Mouse (Mus musculus): ENCODE measurements around the gene Akap10.
"Not testable (repeated sequence)": the region's sequence is repeated elsewhere in the genome, so short reads cannot be mapped to it uniquely, and the experiment has no call there.

Akap10 gene
- long read RNA-seq, experiment 1, partial matches to known transcripts: 0 of 3 reads
- long read RNA-seq, experiment 1, other reads (novel, unspliced or antisense): 2 of 3 reads
- long read RNA-seq, experiment 2, partial matches to known transcripts: 2 of 3 reads
- long read RNA-seq, experiment 2, other reads (novel, unspliced or antisense): 1 of 3 reads

DNA sequence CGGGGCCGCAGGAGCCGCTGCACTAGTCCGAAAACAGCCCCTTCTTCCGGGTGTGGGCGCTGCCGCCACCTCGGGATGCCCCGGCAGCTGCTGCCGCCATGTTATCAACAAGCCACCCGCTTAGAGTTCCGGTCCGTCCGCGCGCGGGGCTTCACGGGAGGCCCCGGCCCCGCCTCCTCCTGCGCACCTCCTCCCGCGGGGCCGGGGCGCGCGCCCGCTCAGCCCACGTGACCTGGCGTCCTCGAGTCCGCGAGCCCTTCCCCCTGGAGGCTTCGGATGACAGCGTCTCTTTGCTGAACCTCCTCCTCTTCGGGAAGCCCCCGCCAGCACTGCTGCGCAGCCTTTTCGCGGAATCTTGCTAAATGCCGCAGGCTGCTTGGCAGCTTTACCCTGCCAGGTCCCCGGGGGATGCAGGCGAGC lies at the start of gene Akap10:
Akap10 (minus strand) TSS at position 155 of the 420 bp plus-strand sequence.
- intact Hi-C loops (cut with DNase I): no loop called here

DNA sequence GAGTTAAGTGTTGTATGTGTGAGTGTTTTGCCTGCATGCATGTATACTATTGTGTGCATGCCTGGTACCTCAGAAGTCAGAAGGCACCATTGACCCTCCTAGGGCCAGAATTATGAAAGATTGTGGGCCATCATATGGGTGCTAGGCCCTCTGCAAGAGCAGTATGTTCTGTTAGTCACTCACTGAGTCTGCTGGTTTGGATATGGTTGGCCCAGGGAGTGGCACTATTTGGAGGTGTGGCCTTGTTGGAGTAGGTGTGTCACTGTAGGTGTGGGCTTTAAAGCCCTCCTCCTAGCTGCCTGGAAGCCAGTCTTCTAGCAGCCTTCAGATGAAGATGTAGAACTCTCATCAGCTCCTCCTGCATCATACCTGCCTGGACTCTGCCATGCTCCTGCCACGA lies 45.7 kb upstream of the Akap10 start:
- intact Hi-C loops (cut with DNase I): no loop called here

DNA sequence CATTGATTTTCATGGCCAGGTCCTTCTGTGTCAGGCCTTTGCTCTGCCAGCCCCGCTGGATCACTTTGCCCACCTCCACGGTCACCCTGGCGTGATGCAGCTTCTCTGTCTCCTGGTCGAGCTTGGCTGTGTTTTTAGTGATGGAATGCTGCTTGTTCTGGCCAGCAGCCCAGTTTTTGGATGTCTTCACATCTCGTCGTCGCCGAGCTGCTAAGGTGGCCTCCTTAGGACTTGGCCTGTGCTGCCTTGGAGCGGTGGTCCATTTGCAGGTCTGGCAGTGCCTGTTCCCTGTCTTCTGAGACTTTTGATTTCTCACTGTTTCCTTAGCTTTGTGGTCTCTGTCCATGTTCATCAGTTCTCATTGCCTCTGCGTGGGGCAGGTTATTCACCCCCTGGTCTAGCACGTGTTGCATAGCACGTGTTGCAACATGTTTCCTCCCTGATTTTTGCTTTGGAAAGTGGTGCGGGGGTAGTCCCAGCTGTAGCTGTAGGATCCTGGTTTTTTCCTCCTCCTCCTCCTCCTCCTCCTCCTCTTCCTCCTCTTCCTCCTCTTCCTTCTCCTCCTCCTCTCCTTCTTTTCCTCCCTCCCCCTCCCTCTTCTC lies 44.2 kb upstream of the Akap10 start:
- intact Hi-C loops (cut with DNase I): no loop called here

DNA sequence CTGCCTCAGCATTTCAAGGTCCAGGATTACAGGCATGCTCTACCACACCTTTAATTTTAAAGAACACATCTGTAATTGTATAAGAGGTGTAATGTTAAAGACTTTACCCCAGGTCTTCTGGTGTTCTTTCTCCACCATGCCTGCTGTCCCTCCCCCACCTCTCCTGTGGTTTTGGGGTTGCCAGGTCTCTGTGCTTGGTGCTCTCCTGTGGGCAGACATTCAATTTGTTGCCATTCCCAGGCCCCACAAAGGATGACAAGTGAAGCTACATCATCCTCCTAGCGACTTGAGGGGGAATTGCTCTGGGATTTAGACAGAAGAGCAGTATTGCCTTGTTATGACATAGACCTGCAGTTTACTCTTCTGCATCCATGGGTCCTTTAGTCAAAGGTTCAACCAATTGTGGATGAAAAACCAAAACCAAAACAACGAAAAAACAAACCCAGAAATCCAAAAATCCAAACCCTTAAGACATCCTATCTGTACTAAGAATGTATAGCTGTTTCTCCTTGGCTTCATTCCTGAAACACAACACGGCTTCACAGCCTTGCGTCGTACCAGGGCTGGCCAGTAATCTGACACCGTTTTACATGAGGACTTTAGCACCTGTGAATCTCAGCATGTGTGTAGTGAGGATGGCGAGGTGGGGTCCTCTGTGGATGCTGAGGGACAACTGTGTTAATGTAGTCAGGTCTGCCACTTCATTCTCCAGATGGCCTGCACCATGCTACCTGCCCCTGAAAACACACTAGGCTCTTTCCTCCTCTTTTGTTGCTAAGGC lies 41.6 kb upstream of the Akap10 start:
- intact Hi-C loops (cut with DNase I): no loop called here

DNA sequence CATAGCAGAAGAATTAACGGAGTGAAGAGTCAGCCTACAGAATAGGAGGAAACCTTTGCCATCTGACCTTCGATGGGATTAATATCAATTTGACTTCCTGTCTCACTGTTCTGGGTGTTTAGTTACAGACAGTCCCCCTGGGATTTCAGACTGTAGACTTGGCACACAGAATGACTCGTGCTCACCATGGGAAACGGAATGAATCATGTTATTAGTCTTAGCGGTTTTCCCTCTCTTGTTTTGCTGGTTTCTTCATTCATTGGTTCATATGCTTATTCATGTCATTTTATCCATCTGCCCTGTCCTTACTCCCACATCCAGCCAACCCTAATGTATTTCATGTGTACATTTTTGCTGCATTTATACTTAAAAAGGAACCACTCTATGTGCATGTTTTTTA lies 40.8 kb upstream of the Akap10 start:
- intact Hi-C loops (cut with DNase I): no loop called here

DNA sequence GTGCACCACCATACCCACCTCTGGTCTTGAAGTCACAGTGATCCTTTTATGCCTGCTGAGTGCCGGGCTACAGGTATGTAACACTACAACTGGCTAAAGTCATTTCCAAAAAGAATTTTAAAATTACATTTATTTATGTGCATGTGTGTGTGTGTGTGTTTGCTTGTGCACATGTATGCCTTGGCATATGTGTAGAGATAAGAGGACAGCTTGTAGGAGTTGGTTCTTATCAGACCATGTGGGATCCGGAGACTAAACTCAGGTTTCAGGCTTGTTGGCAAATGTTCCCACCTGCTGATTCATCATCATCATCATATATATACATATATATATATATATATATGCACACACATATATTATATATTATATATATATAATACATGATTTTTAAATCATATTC lies 38.8 kb upstream of the Akap10 start:
- intact Hi-C loops (cut with DNase I): no loop called here

DNA sequence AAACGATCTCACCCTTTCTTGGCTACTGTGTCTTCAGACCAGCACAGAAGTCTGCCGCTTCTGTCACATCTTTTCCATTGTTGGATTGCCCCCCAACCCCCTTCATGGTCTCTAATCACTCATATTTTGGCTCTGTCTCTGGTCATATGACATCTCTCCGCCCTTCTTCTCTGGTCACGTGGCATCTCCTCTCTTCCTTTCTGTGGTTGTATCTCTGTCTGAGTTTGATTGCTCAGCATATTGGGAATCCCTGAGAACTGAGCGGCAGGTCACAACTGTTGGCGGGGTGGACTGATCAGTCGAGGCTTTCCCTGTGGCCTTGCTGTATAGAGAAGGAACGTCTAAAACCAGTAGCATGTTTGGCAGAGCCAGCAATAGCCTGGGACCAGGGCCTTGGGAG lies 37.0 kb upstream of the Akap10 start:
- intact Hi-C loops (cut with DNase I): no loop called here

DNA sequence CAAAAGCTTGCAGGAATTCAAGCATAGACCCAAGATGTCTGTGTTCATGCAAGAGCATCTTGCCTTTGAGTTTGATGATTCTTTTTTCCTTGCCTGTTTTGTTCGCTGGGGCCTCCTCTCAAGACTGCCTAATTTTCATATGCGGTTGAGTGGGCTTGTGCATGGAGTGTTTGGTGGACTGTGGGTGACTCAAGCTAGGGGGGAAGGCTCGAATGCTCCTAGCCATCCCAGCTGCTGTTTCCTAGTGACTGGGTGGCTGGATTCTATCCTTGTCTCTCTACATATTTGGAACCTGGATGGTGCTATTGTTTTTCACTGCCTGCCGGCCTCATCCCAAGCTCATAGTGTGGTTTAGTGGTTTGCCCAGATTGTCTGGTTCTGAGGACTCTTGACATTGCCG lies 34.6 kb upstream of the Akap10 start:
- intact Hi-C loops (cut with DNase I): no loop called here

DNA sequence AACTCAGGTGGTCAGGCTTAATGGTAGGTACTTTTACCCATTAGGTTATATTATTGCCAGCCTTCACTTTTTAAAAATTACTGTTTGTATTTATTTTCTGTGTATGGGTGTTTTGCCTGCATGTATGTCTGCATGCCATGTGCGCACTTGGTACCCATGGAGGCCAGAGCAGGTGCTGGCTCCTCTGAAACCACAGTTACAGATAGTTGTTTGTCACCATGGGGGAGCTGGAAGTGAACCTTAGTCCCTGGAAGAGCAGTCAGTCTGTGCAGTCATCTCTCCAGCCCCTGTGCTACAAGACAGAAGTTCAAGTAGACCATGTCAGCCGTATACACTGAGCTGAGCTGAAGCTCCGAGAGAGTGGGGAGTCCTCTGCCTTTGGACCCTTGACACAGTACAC lies 33.1 kb upstream of the Akap10 start:
- intact Hi-C loops (cut with DNase I): no loop called here

DNA sequence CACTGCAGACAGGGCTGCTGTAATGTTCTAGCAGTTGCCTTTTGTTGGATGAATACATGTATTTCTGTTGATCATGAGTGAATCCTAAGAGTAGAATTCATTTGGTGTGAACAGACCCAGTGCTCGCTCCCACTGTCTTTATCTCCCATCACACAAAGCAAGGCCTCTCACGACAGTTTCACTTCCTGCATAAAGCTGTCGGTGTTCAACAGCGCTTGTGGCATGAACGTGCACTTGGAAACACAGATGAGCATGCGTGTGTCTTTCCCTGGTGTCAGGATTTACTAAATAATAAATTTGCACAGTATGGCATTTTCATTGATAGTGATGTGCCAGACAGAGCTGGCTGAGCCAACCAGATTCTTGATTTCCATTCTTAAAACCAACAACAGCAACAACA lies 32.6 kb upstream of the Akap10 start:
- intact Hi-C loops (cut with DNase I): no loop called here

DNA sequence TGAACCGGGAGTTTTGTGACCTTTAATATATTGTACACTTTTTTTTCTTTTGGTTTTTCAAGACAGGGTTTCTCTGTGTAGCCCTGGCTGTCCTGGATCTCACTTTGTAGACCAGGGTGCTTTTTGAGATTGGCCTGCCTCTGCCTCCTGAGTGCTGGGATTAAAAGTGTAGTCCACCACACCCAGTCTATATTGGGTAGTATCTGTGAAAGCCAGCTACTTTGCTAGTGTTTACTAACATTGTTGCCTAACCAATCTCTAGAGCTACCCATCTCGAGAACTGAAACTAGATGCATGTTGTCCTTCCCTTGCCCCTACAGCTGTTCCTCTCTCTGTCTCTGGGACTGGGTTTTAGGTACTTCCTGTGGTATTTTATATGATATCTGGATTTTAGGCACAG lies 30.0 kb upstream of the Akap10 start:
- intact Hi-C loops (cut with DNase I): no loop called here

DNA sequence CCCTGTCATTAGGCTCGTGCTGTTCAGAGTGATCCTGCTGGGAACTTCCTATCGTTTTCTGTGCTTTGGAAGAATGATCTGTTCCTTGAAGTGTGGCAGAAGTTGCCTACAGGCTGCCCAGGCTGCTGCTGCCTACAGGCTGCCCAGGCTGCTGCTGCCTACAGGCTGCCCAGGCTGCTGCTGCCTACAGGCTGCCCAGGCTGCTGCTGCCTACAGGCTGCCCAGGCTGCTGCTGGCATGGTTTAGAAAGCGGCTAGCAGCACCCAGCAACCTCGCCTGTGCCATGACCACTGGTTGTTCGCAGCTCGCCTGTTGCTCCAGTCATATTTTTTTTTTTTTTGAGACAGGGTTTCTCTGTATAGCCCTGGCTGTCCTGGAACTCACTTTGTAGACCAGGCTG lies 28.7 kb upstream of the Akap10 start:
- intact Hi-C loops (cut with DNase I): not testable (repeated sequence)

DNA sequence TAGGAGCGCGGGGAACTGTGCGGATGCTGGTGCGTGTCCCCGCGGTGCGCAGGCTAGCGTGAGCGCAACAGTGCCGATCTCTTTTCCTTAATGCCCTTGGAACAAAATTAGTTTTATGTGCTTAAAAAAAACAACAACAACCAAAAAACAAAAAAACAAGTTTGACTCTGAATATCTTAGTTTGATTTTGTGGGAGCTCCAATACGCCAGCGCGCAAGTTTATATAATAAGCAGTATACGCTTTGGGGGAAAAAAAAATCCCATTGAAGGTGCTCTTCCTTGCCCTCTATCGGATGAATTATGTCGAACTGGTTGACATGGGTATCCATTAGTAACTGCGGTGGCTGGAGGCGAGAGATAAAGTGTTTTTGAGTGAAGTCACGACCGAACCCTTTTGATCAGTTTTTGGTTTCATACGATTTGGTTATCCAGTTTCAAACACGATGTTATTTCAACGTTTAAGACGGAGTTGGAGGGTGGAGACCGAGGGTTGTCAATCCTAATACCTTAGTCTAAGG lies 27.3 kb upstream of the Akap10 start:
- intact Hi-C loops (cut with DNase I): no loop called here

DNA sequence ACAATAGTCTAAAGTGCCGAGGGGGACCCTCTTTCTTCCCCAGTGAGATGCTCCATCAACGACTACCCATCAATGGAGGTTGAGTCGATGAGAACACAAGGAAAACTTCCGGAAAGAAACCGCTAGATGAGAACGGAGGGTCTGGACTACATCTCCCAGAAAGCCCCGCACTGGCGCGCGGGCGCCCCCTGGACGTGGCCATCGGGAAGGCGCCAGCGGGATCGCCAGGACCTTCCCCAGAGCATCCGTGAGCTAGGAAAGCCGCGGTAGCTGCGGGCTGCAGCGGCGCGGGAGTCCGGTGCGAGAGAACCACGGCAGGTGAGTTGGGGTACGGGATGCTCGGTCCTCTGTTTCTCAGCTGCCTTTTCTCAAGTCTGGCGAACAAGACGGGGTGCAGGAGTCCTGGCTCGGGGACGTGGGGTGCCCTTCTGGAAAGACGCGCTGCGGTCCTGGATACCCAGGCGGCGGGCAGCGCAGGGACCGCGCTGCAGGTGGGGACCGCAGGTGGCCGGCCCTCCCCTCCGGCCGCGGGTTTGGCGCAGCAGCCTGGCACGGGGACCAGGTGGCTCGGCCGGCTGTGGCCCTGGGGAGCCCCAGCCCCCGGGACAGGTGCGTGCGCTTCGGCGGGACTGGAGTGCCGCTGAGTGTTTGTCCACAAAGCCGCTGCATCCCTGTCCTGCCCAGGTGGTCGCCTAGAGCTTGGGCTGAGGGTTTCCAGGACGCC lies 26.7 kb upstream of the Akap10 start, which contains the start of gene Specc1:
Specc1 (plus strand) TSS at position 192 of the 724 bp plus-strand sequence.
- intact Hi-C loops (cut with DNase I): no loop called here

DNA sequence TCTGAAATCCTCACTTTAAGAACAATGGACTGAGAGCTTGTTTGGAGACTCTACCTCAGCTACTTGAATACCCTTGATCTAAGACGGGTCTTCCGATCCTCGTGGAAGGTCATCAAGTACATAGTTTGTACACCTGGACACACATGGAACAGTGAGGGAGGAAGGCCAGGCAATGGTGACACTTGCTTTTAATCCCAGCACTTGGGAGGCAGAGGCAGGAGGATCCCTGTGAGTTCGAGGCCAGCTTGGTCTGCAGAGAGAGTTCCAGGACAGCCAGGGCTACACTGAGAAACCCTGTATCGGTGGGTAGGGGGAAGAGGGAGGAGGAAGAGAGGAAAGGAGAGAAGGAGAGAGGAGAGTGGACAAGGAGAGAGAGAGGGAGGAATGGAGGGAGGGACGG lies 25.9 kb upstream of the Akap10 start:
- intact Hi-C loops (cut with DNase I): no loop called here

DNA sequence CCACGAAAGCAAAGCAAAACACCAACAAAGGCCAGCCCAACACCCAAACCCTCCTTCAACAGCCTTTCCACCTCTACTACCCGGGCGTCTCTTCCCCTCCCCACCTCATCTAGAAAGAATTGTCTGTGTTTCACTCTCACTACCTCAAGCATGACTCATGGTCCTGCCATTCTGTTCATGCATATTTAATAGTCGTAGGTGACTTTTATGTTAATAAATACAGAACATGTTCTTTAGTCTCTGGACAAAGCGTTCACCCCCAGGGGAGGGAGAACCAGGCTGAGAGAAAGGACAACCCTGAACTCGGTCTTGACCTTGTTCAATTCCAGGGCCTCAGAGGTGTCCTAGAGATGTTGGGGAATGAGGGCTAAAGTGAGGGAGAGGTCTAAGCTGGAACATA lies 25.1 kb upstream of the Akap10 start:
- intact Hi-C loops (cut with DNase I): no loop called here

DNA sequence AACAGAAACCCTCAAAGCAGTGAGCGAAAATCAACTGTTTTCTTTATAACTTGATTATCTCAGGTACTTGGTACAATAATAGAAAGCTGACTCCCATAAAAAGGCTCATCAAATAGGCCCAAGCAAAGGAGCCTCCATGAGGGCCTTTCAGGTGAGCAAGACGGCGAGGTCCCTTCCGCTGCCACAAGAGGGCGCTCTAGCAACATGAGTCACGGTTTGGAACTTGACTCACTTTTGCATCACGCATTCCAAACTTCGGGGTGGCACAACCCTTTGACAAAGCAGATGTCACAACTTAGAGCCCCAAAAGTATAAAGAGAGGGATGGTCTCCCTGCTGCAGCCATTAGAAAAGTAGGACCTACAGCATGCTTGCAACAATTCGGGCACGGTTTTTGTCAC lies 20.6 kb upstream of the Akap10 start:
- intact Hi-C loops (cut with DNase I): loop anchor here (2.0 to 5.0 kb wide), 3 partner anchors 52 to 177 kb away; no protein-coding TSS in a partner anchor

DNA sequence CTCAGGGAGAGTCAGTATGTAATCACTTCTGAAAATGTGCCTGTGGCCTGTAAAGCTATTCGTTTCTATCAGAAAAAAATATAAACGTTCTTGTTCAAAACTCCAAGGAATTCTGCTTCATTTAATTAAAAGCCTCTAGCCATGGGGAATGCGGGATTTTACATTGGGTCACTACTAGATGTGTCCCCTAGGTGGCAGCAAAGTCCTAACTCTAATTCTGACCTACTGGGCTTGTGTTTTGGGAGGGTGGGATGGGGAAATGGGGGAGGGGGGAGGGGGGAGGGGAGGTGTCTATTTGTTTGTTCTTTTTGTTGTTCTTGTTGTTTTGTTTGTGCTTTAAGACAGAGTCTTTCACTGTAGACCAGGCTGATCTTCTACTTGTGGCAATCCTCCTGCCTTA lies 19.3 kb upstream of the Akap10 start:
- intact Hi-C loops (cut with DNase I): loop anchor here (5.0 kb wide), 1 partner anchor 328 kb away; no protein-coding TSS in a partner anchor

DNA sequence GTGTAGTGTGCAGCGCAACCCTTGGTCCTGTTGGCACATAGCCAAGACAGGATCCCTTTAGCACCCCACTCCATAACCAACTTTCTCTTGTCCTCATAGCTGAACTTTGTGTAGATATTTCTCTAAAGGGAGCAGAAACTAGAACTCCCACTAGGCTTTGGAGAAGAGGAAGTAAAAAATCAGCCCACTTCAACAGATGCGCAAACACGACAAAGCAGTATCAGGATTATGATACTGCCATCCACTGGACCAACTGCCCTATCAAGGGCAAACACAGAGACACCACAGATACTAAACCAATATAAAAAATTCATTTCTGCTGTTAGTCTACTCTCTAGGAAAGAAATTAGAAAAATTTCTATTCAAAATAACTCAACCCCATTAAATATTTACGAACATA lies 16.6 kb upstream of the Akap10 start:
- intact Hi-C loops (cut with DNase I): loop anchor here (5.0 kb wide), 1 partner anchor 331 kb away; no protein-coding TSS in a partner anchor

DNA sequence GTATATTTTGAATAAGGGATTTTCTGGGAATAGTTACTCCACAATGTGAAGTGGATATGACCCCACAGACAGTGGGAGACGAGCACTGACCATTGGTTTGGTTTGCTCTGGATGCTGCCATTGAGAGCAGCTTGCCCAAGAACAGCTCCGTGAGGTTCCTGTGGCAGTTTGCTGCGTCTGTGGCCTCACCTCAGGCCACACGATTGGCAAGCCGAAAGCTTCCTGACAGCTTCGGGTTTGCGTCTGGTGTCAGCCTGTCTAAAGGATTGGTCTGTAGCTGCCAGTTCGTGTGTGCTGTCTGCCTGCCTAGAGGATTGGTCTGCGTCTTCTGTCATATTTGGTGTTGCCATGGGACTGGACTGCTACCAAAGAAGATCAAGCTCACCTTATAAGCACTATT lies 14.4 kb upstream of the Akap10 start:
- intact Hi-C loops (cut with DNase I): no loop called here

DNA sequence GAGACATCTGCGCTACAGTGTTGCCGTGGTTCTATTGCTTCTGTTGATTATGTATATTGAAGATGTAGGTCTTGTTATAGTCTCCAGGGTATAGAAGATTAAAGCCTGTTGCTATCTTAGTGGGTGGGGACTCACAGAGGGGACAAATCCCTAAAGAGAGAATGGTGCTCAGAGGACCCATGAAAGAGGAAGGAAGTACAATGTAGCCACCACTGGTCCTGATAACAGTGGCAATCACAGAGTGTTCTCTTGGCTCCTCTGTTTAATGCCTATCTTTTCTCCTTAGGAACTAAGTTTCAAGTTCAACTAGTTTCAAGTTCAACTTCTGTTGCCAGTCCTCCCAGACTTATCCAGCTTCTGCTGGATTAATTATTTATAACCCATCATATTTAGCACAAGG lies 12.9 kb upstream of the Akap10 start:
- intact Hi-C loops (cut with DNase I): no loop called here

DNA sequence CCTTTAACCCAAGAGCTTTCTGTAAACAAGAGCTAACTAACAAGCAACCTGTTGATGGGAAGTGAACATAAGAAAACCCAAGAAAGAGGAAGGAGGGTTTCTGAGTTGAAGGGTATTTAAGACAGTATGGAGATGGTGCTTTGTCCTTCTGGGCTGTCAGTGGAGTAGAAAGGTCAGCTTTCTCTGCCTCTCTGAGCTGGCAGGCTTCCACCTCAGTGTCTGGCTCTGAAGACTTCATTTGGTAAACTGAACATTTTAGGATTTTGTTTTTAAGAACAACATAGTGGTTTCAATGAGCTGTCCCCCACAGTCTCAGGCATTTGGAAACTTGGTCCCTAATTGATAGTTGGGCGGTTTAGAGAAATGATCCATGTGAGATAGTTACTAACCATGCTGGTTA lies 7.7 kb upstream of the Akap10 start:
- intact Hi-C loops (cut with DNase I): no loop called here

All from adrenal gland (tissue).